Mouse (Mus musculus) hindbrain, postnatal 0 days (tissue): Measurements from ENCODE around the gene Ccer2. TPM values are rescaled to one million over a fixed set of nuclear protein-coding genes. Genes with fewer than 3 reads are reported as not detected.

Experiments
- ATAC-seq: fragments of 200-750 bp; cut with Nextera tagmentation; 2 replicates; pipeline ENCODE4 v1.8.0; 2017; ENCODE audit warnings: mild to moderate bottlenecking, moderate TSS enrichment, moderate library complexity
- DNase-seq: peaks from one replicate; pipeline ENCODE4 v3.0.0-alpha.2; 2015; ENCODE audit warnings: low spot score
- H3K27ac ChIP-seq: fragments of 300-500 bp; sonication (generic); 2 replicates; pipeline ENCODE4 v1.5.1; 2014; ENCODE audit warnings: mild to moderate bottlenecking
- H3K27me3 ChIP-seq: fragments of 300-500 bp; sonication (generic); 2 replicates; pipeline ENCODE4 v1.6.1; 2014; ENCODE audit warnings: low read length, mixed read lengths; ENCODE audit not compliant: insufficient read depth
- H3K36me3 ChIP-seq: fragments of 300-500 bp; sonication (generic); 2 replicates; pipeline ENCODE4 v1.6.1; 2014; ENCODE audit warnings: low read length, mixed read lengths; ENCODE audit not compliant: insufficient read depth
- H3K4me1 ChIP-seq: fragments of 300-500 bp; sonication (generic); 2 replicates; pipeline ENCODE4 v1.6.1; 2014; ENCODE audit warnings: antibody characterized with exemption, low read length, mixed read lengths; ENCODE audit not compliant: insufficient read depth
- H3K4me2 ChIP-seq: fragments of 300-500 bp; sonication (generic); 2 replicates; pipeline ENCODE4 v1.6.1; 2014; ENCODE audit warnings: low read depth, mild to moderate bottlenecking, low read length, moderate library complexity, mixed read lengths
- H3K4me3 ChIP-seq: fragments of 300-500 bp; sonication (generic); 2 replicates; pipeline ENCODE4 v1.5.1; 2014; ENCODE audit warnings: low read length
- H3K9ac ChIP-seq: fragments of 300-500 bp; sonication (generic); replicated peaks from 2 replicates; pipeline ENCODE4 v1.6.1; 2014; ENCODE audit warnings: mild to moderate bottlenecking, low read length, moderate library complexity, mixed read lengths
- H3K9me3 ChIP-seq: fragments of 300-500 bp; sonication (generic); 2 replicates; pipeline ENCODE4 v1.6.1; 2016; ENCODE audit warnings: low read length, mixed read lengths
- CTCF ChIP-seq: IDR thresholded peaks from 2 replicates; pipeline ENCODE4 v1.5.1; 2016; ENCODE audit warnings: antibody characterized with exemption, control low read depth, low read depth
- WGBS: fragments of 180-500 bp; shearing (Covaris S2); extraction: QIAGEN DNeasy Blood & Tissue Kit; methylation state at CpG from one replicate; pipeline ENCODE4 v1.1.7; 2014; 5-methylcytosine and 5-hydroxymethylcytosine counted together
- polyA plus RNA-seq: library from polyadenylated mRNA; unstranded; fragments of >200 nt; fragmentation: Nextera tagmentation; extraction: Ambion mirVana; gene quantifications from 2 replicates; pipeline ENCODE4 v1.2.1, GENCODE M21; 2015
- total RNA-seq: library from RNA; depleted of rRNA; stranded (reverse); fragments of >200 nt; gene quantifications from 2 replicates; pipeline ENCODE4 v1.2.3, GENCODE M21; 2014

Gene Ccer2
- total and polyA plus RNA-seq, 2 experiments from 2014 or later: 1.4 TPM; not detected in 1

GRCm38 (mm10) chr7:28741368-28741708, 14.6 kb upstream of the Ccer2 start:
- Histone ChIP-seq H3K9me3 (no peaks in the 10 kb centered on the region), H3K4me1 (peaks cover 9% of the 10 kb centered on the region; the same call in 1 of the 2 replicates), H3K9ac (peak overlapping the region; percentile 60), H3K27me3 (no peaks in the 10 kb centered on the region), H3K4me3 (peak overlapping the region; percentile 71), H3K4me2 (peak overlapping the region; percentile 69), H3K36me3 (0 out of 2 replicates have a peak, but pooled peaks cover 5% of the 10 kb centered on the region), H3K27ac (peak overlapping the region; percentile 79)
- WGBS: under 1% methylated on average over 13 of the region's 13 CpGs
- TF ChIP-seq CTCF: no peak
- no peak; the same call in 1 of the 2 replicates for ATAC-seq
- DNase-seq: no peak

- ATAC-seq (peak; percentile 99), DNase-seq (peak; percentile 98)
- TF ChIP-seq CTCF: peak; percentile 93
- Histone ChIP-seq H3K4me2 (peak within 1 kb of the TSS; percentile 69), H3K36me3 (0 out of 2 replicates have a peak, but pooled peaks cover 5% of the 10 kb centered on the region), H3K9me3 (no peaks in the 10 kb centered on the region), H3K4me3 (peak within 1 kb of the TSS; percentile 71), H3K27ac (peak within 1 kb of the TSS; percentile 87), H3K9ac (peak within 1 kb of the TSS; percentile 60), H3K4me1 (peaks cover 9% of the 10 kb centered on the region; the same call in 1 of the 2 replicates), H3K27me3 (no peaks in the 10 kb centered on the region)
- WGBS: 0% methylated on average over 39 of the region's 39 CpGs
Observed at GRCm38 (mm10) chr7:28741709-28742438, 14.1 kb upstream of the Ccer2 start, which contains the start of the genes Mrps12 and Sars2. Gene Mrps12, minus strand, starts transcription at chr7:28741820. Gene Sars2, plus strand, starts transcription at chr7:28741992.

GRCm38 (mm10) chr7:28749935-28750334, 6.0 kb upstream of the Ccer2 start:
- H3K9me3 ChIP-seq: no peaks in the 10 kb centered on the region
- WGBS: 95% methylated on average over 7 of the region's 7 CpGs
- no peak for TF ChIP-seq CTCF
- H3K27ac ChIP-seq: no peak overlapping the region
- no peak overlapping the region for H3K4me3 ChIP-seq
- DNase-seq (no peak), ATAC-seq (peak; percentile 54; the same call in 1 of the 2 replicates)
- no peak overlapping the region for H3K9ac ChIP-seq
- H3K4me2 ChIP-seq: no peak overlapping the region
- 0 out of 2 replicates have a peak, but pooled peaks cover 5% of the 10 kb centered on the region for H3K36me3 ChIP-seq
- H3K27me3 ChIP-seq: no peaks in the 10 kb centered on the region
- H3K4me1 ChIP-seq: no peaks in the 10 kb centered on the region

GRCm38 (mm10) chr7:28758623-28759022, 2.6 kb downstream of the Ccer2 start:
- no peaks in the 10 kb centered on the region for H3K4me1 ChIP-seq
- no peak overlapping the region for H3K4me3 ChIP-seq
- no peak for ATAC-seq
- H3K36me3 ChIP-seq: peaks cover 21% of the 10 kb centered on the region
- no peak for TF ChIP-seq CTCF
- no peak overlapping the region for H3K27ac ChIP-seq
- no peak overlapping the region for H3K9ac ChIP-seq
- H3K4me2 ChIP-seq: no peak overlapping the region
- no peak for DNase-seq
- H3K27me3 ChIP-seq: 0 out of 2 replicates have a peak, but pooled peaks cover 4% of the 10 kb centered on the region
- H3K9me3 ChIP-seq: no peaks in the 10 kb centered on the region
- WGBS: 83% methylated on average over 13 of the region's 13 CpGs

- Histone ChIP-seq H3K4me3 (no peak overlapping the region), H3K4me1 (peaks cover 12% of the 10 kb centered on the region; the same call in 1 of the 2 replicates), H3K9me3 (no peaks in the 10 kb centered on the region), H3K27ac (no peak overlapping the region), H3K27me3 (no peaks in the 10 kb centered on the region), H3K9ac (no peak overlapping the region), H3K36me3 (peaks cover 21% of the 10 kb centered on the region), H3K4me2 (no peak overlapping the region)
- WGBS: 94% methylated on average over 9 of the region's 9 CpGs
- ATAC-seq (no peak), DNase-seq (no peak)
- TF ChIP-seq CTCF: no peak
Observed at GRCm38 (mm10) chr7:28761907-28762306, 5.9 kb downstream of the Ccer2 start.

GRCm38 (mm10) chr7:28765211-28765610, 9.2 kb downstream of the Ccer2 start:
- Histone ChIP-seq H3K27ac (no peak overlapping the region), H3K36me3 (peaks cover 12% of the 10 kb centered on the region), H3K9ac (peak overlapping the region; percentile 69; the same call in 1 of the 2 replicates), H3K4me2 (peak overlapping the region; percentile 76), H3K27me3 (no peaks in the 10 kb centered on the region), H3K4me1 (peaks cover 16% of the 10 kb centered on the region), H3K9me3 (no peaks in the 10 kb centered on the region), H3K4me3 (peak overlapping the region; percentile 81)
- no peak for ATAC-seq
- no peak for TF ChIP-seq CTCF
- WGBS: 85% methylated on average over 6 of the region's 6 CpGs
- DNase-seq: no peak
